Mouse (Mus musculus): ENCODE measurements around the gene Zbtb24. TPM values are rescaled to one million over a fixed set of nuclear protein-coding genes. Genes with fewer than 3 reads are reported as not detected.
A peak's percentile ranks its signal among the peaks of the same experiment; 100 is the strongest.

The Zbtb24 gene
- polyA plus RNA-seq, 1 experiment from 2014 or later = 23.3 TPM

- no peak for DNase-seq (ENCODE audit: low spot score)
Measured at GRCm38 (mm10) chr10:41491111-41491510, 40.9 kb downstream of the Zbtb24 start.

DNA sequence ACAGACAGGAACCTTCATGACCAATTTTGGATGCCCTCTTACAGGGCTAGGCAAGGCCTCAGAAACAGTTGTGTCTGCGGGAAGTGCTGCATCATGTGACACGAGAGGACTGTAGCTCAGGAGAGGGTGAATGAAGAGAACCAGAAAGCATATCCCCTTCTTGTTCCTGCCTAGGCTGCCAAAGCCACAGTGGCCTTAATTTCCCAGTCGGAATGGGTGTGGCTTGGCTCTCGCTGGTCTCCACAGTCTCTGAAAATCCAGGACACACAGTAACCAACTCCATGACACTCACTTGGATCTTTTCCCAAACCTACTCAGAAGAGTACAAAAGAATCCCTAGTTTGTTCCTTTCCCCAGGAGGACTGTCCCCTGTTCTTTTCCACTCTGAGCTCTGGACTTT lies 50.8 kb downstream of the Zbtb24 start:
- DNase-seq (ENCODE audit: low spot score) = no peak

- no peak for DNase-seq (ENCODE audit: low spot score)
Measured at GRCm38 (mm10) chr10:41504996-41505395, 54.8 kb downstream of the Zbtb24 start.

DNA sequence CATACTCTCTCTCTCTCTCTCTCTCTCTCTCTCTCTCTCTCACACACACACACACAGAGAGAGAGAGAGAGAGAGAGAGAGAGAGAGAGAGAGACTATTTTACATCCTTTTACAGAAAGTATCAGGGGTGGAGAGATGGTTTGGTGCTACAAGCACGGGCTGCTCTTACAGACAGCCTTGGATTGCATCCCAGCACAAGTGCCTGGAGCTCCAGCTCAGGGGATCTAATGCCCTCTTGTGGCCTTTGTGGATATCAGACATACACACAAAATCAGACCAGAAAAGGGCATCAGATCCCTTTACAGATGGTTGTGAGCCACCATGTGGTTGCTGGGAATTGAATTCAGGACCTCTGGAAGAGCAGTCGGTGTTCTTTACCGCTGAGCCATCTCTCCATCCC lies 55.3 kb downstream of the Zbtb24 start:
- peak; percentile 84 for DNase-seq (ENCODE audit: low spot score)

DNA sequence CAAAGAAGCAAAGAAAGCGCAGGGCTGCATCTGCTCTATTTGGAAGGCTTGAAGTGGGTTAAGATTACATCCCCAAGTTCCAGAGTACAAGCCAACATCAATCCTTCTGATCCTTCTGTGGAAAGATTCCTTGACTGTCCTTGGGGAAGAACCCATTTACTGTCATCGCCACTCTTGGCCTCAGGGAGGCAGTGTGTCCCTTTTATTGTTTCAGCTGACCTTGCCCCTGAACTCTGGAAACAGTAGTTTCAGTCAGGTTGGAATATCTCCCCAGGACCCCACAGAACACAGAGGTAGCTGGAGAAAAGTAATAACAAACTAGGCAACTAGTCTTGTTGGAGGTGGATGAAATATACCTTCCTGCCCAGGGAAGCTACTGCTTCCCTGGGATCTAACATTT lies 59.0 kb downstream of the Zbtb24 start:
- no peak for DNase-seq (ENCODE audit: low spot score)

DNA sequence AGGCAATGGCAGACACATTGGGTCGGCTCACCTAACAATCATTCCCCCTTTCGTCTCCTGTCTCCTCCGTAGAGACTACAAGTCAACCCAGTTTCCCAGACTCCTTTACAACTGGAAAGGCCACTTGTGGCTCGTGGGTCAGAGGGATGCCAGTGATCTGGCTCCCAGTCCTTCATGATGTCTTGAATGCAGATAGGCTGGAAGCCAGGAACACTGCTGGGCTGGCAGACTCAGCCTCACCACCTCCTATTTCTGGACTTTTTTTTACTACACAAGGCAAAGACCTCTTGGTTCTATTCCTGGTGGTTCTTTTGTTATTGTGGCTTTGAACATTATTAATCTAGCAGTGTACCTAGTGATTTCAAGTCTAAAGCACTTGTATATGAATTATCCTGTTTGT lies 64.1 kb downstream of the Zbtb24 start:
- no peak for DNase-seq (ENCODE audit: low spot score)

DNA sequence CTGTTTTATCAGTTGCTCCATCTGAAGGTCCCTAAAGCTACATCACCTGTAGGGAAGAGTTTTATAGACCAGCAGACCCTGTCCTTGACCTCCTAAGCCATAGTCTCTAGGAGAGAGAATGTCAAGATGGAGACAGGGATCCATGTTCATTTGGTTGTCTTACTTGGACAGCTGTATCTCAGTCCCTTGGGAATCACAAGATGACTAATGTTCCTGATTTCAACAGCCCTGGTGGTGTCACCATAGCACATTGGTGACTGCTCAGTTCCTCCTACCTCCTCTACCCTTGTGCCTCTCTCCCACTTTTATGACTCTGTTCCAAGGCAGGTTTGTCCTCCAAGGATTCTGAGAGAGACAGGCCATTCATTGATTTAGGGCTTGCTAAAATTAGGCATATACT lies 64.7 kb downstream of the Zbtb24 start:
- DNase-seq (ENCODE audit: low spot score) = no peak

Other genes starting within 250 kb of the Zbtb24 start
- 27.7 and 29.4 TPM in 2 replicates for gene Fig4, start 147.1 kb upstream of the Zbtb24 start, polyA plus RNA-seq (2015; fragmentation: Nextera tagmentation; extraction: Ambion mirVana)
- gene Ak9, start 146.4 kb upstream of the Zbtb24 start, polyA plus RNA-seq (2015; fragmentation: Nextera tagmentation; extraction: Ambion mirVana) = 0.04 TPM in 1 of 2 replicates, not detected in the other
- gene Mical1, start 25.9 kb downstream of the Zbtb24 start, polyA plus RNA-seq (2015; fragmentation: Nextera tagmentation; extraction: Ambion mirVana) = 72.9 and 82.9 TPM in 2 replicates
- gene Smpd2, start 40.0 kb downstream of the Zbtb24 start, polyA plus RNA-seq (2015; fragmentation: Nextera tagmentation; extraction: Ambion mirVana) = 53.7 and 57.5 TPM in 2 replicates
- gene Ppil6, start 40.1 kb downstream of the Zbtb24 start, polyA plus RNA-seq (2015; fragmentation: Nextera tagmentation; extraction: Ambion mirVana) = 1.2 and 1.4 TPM in 2 replicates
- 259 TPM in 2 replicates for gene Cd164, start 69.0 kb downstream of the Zbtb24 start, polyA plus RNA-seq (2015; fragmentation: Nextera tagmentation; extraction: Ambion mirVana)

Measured in thymus, postnatal 0 days (tissue).